Mouse (Mus musculus): ENCODE data around the gene Bcl2l11. TPM values are rescaled to one million over a fixed set of nuclear protein-coding genes. Genes with fewer than 3 reads are reported as not detected.

Bcl2l11 gene
- polyA plus RNA-seq, 1 experiment, result 0.67 TPM

- Histone ChIP-seq H3K4me1 (ENCODE audit: control insufficient read depth) (peaks cover 51% of the 10 kb centered on the region), H3K27me3 (ENCODE audit: control insufficient read depth) (no peaks in the 10 kb centered on the region), H3K4me3 (replicated peaks) (no peak overlapping the region), H3K36me3 (ENCODE audit: control insufficient read depth) (peaks cover 65% of the 10 kb centered on the region), H3K9me3 (ENCODE audit: control insufficient read depth, low read length) (no peaks in the 10 kb centered on the region)
- TF ChIP-seq TAL1 (IDR thresholded peaks at IDR 0.05; ENCODE audit: low read length) (no peak), GATA1 (IDR thresholded peaks at IDR 0.05; ENCODE audit: low read length) (no peak)
These were observed 18.2 kb downstream of the Bcl2l11 start for GRCm38 (mm10) chr2:128143992-128144391.

- TF ChIP-seq GATA1 (IDR thresholded peaks at IDR 0.05; ENCODE audit: low read length), result no peak
- TF ChIP-seq TAL1 (IDR thresholded peaks at IDR 0.05; ENCODE audit: low read length), result no peak
- Histone ChIP-seq H3K36me3 (ENCODE audit: control insufficient read depth) (peaks cover 68% of the 10 kb centered on the region), H3K4me1 (ENCODE audit: control insufficient read depth) (peaks cover 46% of the 10 kb centered on the region), H3K9me3 (ENCODE audit: control insufficient read depth, low read length) (no peaks in the 10 kb centered on the region), H3K27me3 (ENCODE audit: control insufficient read depth) (no peaks in the 10 kb centered on the region), H3K4me3 (replicated peaks) (no peak overlapping the region)
These were observed 19.6 kb downstream of the Bcl2l11 start for GRCm38 (mm10) chr2:128145433-128145832.

DNA sequence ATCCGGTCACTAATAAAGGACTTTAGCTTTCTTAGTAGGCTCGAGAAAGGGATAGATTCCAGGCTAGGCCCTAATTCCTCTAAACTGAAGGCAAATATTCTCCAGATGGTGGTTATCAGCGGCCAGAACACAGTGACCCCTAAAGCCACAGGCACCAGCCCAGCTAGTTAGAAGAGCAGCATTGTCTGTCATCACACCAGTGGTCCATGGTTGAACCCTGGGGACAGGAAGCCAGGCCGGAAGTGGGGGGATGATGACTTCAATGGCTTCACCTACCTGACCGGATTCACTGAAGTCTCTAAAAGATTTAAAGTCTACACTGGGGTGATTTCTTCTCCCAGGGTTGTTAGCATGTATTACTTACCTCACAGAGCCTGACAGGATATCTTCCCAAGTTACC is 23.8 kb downstream of the Bcl2l11 start:
- Histone ChIP-seq H3K36me3 (ENCODE audit: control insufficient read depth) (peaks cover 72% of the 10 kb centered on the region), H3K9me3 (ENCODE audit: control insufficient read depth, low read length) (no peaks in the 10 kb centered on the region), H3K4me3 (replicated peaks) (no peak overlapping the region), H3K27me3 (ENCODE audit: control insufficient read depth) (no peaks in the 10 kb centered on the region), H3K4me1 (ENCODE audit: control insufficient read depth) (peaks cover 53% of the 10 kb centered on the region)
- TF ChIP-seq GATA1 (IDR thresholded peaks at IDR 0.05; ENCODE audit: low read length) (no peak), TAL1 (IDR thresholded peaks at IDR 0.05; ENCODE audit: low read length) (no peak)

DNA sequence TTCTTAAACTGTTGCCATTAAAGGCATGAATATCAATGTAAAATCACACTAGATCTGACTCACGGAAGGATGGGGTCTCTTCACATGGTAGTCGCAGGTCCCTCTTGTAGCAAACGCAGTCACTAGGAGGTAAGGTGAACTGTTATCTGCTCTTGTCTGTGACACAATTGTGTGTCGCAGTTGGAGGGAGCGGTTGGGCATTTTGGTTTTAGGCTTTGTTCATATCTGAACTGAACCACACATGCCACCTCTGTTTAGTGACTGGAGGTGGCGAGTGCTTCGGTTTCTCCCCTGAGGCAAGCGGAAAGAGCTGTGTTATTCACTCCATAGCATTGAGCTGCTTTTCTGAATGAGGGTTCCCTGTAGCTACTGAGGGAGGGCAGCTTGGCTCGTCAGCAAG is 26.4 kb downstream of the Bcl2l11 start:
- peaks cover 59% of the 10 kb centered on the region for H3K4me1 ChIP-seq (ENCODE audit: control insufficient read depth)
- H3K4me3 ChIP-seq (replicated peaks), result no peak overlapping the region
- TF ChIP-seq TAL1 (IDR thresholded peaks at IDR 0.05; ENCODE audit: low read length) (no peak), GATA1 (IDR thresholded peaks at IDR 0.05; ENCODE audit: low read length) (no peak)
- no peaks in the 10 kb centered on the region for H3K9me3 ChIP-seq (ENCODE audit: control insufficient read depth, low read length)
- H3K36me3 ChIP-seq (ENCODE audit: control insufficient read depth), result peaks cover 77% of the 10 kb centered on the region
- H3K27me3 ChIP-seq (ENCODE audit: control insufficient read depth), result no peaks in the 10 kb centered on the region

GRCm38 (mm10) chr2:128152845-128153550 is 27.2 kb downstream of the Bcl2l11 start:
- peaks cover 67% of the 10 kb centered on the region for H3K4me1 ChIP-seq (ENCODE audit: control insufficient read depth)
- no peak for TF ChIP-seq TAL1 (IDR thresholded peaks at IDR 0.05; ENCODE audit: low read length)
- no peak for TF ChIP-seq GATA1 (IDR thresholded peaks at IDR 0.05; ENCODE audit: low read length)
- no peaks in the 10 kb centered on the region for H3K27me3 ChIP-seq (ENCODE audit: control insufficient read depth)
- H3K4me3 ChIP-seq (replicated peaks), result no peak overlapping the region
- peaks cover 77% of the 10 kb centered on the region for H3K36me3 ChIP-seq (ENCODE audit: control insufficient read depth)
- no peaks in the 10 kb centered on the region for H3K9me3 ChIP-seq (ENCODE audit: control insufficient read depth, low read length)

- Histone ChIP-seq H3K4me3 (replicated peaks) (no peak overlapping the region), H3K9me3 (ENCODE audit: control insufficient read depth, low read length) (no peaks in the 10 kb centered on the region), H3K36me3 (ENCODE audit: control insufficient read depth) (peaks cover 76% of the 10 kb centered on the region), H3K27me3 (ENCODE audit: control insufficient read depth) (no peaks in the 10 kb centered on the region), H3K4me1 (ENCODE audit: control insufficient read depth) (peaks cover 69% of the 10 kb centered on the region)
- TF ChIP-seq TAL1 (IDR thresholded peaks at IDR 0.05; ENCODE audit: low read length) (no peak), GATA1 (IDR thresholded peaks at IDR 0.05; ENCODE audit: low read length) (no peak)
These were observed 27.7 kb downstream of the Bcl2l11 start for GRCm38 (mm10) chr2:128153551-128153910.

GRCm38 (mm10) chr2:128155412-128156066 is 29.7 kb downstream of the Bcl2l11 start:
- Histone ChIP-seq H3K4me1 (ENCODE audit: control insufficient read depth) (peaks cover 68% of the 10 kb centered on the region), H3K4me3 (replicated peaks) (no peak overlapping the region), H3K27me3 (ENCODE audit: control insufficient read depth) (no peaks in the 10 kb centered on the region), H3K9me3 (ENCODE audit: control insufficient read depth, low read length) (no peaks in the 10 kb centered on the region), H3K36me3 (ENCODE audit: control insufficient read depth) (peaks cover 76% of the 10 kb centered on the region)
- TF ChIP-seq TAL1 (IDR thresholded peaks at IDR 0.05; ENCODE audit: low read length) (no peak), GATA1 (IDR thresholded peaks at IDR 0.05; ENCODE audit: low read length) (no peak)

GRCm38 (mm10) chr2:128156067-128156462 is 30.2 kb downstream of the Bcl2l11 start:
- Histone ChIP-seq H3K4me3 (replicated peaks) (peak overlapping the region; percentile 36), H3K36me3 (ENCODE audit: control insufficient read depth) (peaks cover 73% of the 10 kb centered on the region), H3K27me3 (ENCODE audit: control insufficient read depth) (no peaks in the 10 kb centered on the region), H3K9me3 (ENCODE audit: control insufficient read depth, low read length) (no peaks in the 10 kb centered on the region), H3K4me1 (ENCODE audit: control insufficient read depth) (peaks cover 68% of the 10 kb centered on the region)
- TF ChIP-seq GATA1 (IDR thresholded peaks at IDR 0.05; ENCODE audit: low read length), result no peak
- TF ChIP-seq TAL1 (IDR thresholded peaks at IDR 0.05; ENCODE audit: low read length), result peak; percentile 10; the same call in 2 of the 3 replicates

GRCm38 (mm10) chr2:128156557-128157412 is 30.9 kb downstream of the Bcl2l11 start:
- Histone ChIP-seq H3K27me3 (ENCODE audit: control insufficient read depth) (no peaks in the 10 kb centered on the region), H3K4me1 (ENCODE audit: control insufficient read depth) (peaks cover 62% of the 10 kb centered on the region)

More at GRCm38 (mm10) chr2:128156557-128157412, 30.9 kb downstream of the Bcl2l11 start:
- Histone ChIP-seq H3K4me3 (replicated peaks) (peak overlapping the region; percentile 36), H3K36me3 (ENCODE audit: control insufficient read depth) (peaks cover 69% of the 10 kb centered on the region), H3K9me3 (ENCODE audit: control insufficient read depth, low read length) (no peaks in the 10 kb centered on the region)
- TF ChIP-seq GATA1 (IDR thresholded peaks at IDR 0.05; ENCODE audit: low read length) (no peak), TAL1 (IDR thresholded peaks at IDR 0.05; ENCODE audit: low read length) (no peak)
